Mouse (Mus musculus) limb, embryonic 11.5 days (tissue): ENCODE measurements around the gene Nlrc5. TPM values are rescaled to one million over a fixed set of nuclear protein-coding genes. Genes with fewer than 3 reads are reported as not detected.

Experiments
- ATAC-seq: fragments of 200-750 bp; cut with Nextera tagmentation; 2 replicates; pipeline ENCODE4 v1.8.0; 2017; ENCODE audit warnings: low read depth; ENCODE audit not compliant: insufficient number of reproducible peaks, low FRiP score, low TSS enrichment
- DNase-seq: peaks from one replicate; pipeline ENCODE4 v3.0.0-alpha.2; 2015; ENCODE audit warnings: low spot score
- H3K27ac ChIP-seq: fragments of 300-500 bp; sonication (generic); replicated peaks from 2 replicates; pipeline ENCODE4 v1.5.1; 2014; ENCODE audit warnings: low read depth, mild to moderate bottlenecking, low read length
- H3K27me3 ChIP-seq: fragments of 300-500 bp; sonication (generic); 2 replicates; pipeline ENCODE4 v1.6.1; 2014; ENCODE audit warnings: mild to moderate bottlenecking, low read length, mixed read lengths; ENCODE audit not compliant: control insufficient read depth, insufficient read depth
- H3K36me3 ChIP-seq: fragments of 300-500 bp; sonication (generic); 2 replicates; pipeline ENCODE4 v1.6.1; 2014; ENCODE audit warnings: mild to moderate bottlenecking, low read length, moderate library complexity, mixed read lengths; ENCODE audit not compliant: control insufficient read depth, insufficient read depth
- H3K4me1 ChIP-seq: fragments of 300-500 bp; sonication (generic); 2 replicates; pipeline ENCODE4 v1.6.1; 2014; ENCODE audit warnings: low read length, mixed read lengths; ENCODE audit not compliant: control insufficient read depth, insufficient read depth
- H3K4me2 ChIP-seq: fragments of 300-500 bp; sonication (generic); 2 replicates; pipeline ENCODE4 v1.6.1; 2014; ENCODE audit warnings: low read depth, mild to moderate bottlenecking, moderate library complexity; ENCODE audit not compliant: severe bottlenecking
- H3K4me3 ChIP-seq: fragments of 300-500 bp; sonication (generic); 2 replicates; pipeline ENCODE4 v1.5.1; 2014; ENCODE audit warnings: low read depth, low read length
- H3K9ac ChIP-seq: fragments of 300-500 bp; sonication (generic); 2 replicates; pipeline ENCODE4 v1.6.1; 2014; ENCODE audit warnings: mild to moderate bottlenecking, low read length
- H3K9me3 ChIP-seq: fragments of 300-500 bp; sonication (generic); 2 replicates; pipeline ENCODE4 v1.6.1; 2016; ENCODE audit warnings: low read length; ENCODE audit not compliant: control insufficient read depth
- WGBS: fragments of 180-500 bp; shearing (Covaris S2); extraction: QIAGEN DNeasy Blood & Tissue Kit; methylation state at CpG from one replicate; pipeline ENCODE4 v1.1.7; 2014; 5-methylcytosine and 5-hydroxymethylcytosine counted together
- microRNA-seq: library from miRNA; unstranded; fragments of <30 nt; microRNA quantifications from one replicate; pipeline ENCODE4, GENCODE M21; 2016
- polyA plus RNA-seq: library from polyadenylated mRNA; unstranded; fragments of >200 nt; fragmentation: Nextera tagmentation; extraction: Ambion mirVana; gene quantifications from 2 replicates; pipeline ENCODE4 v1.2.1, GENCODE M21; 2014

Nlrc5 gene
- polyA plus RNA-seq, 1 experiment from 2014 or later = 0.24 TPM

- no peak overlapping the region for H3K4me3 ChIP-seq
- H3K9ac ChIP-seq = no peak overlapping the region
- no peak overlapping the region for H3K27ac ChIP-seq
- H3K4me2 ChIP-seq = no peak overlapping the region
- DNase-seq = no peak
- no peak for ATAC-seq
- 85% methylated on average over 2 of the region's 2 CpGs for WGBS
- H3K4me1 ChIP-seq = no peaks in the 10 kb centered on the region
- H3K9me3 ChIP-seq = no peaks in the 10 kb centered on the region
- peaks cover 9% of the 10 kb centered on the region for H3K36me3 ChIP-seq
- no peaks in the 10 kb centered on the region for H3K27me3 ChIP-seq
These were observed 137.7 kb downstream of the Nlrc5 start for GRCm38 (mm10) chr8:94571896-94572295.

DNA sequence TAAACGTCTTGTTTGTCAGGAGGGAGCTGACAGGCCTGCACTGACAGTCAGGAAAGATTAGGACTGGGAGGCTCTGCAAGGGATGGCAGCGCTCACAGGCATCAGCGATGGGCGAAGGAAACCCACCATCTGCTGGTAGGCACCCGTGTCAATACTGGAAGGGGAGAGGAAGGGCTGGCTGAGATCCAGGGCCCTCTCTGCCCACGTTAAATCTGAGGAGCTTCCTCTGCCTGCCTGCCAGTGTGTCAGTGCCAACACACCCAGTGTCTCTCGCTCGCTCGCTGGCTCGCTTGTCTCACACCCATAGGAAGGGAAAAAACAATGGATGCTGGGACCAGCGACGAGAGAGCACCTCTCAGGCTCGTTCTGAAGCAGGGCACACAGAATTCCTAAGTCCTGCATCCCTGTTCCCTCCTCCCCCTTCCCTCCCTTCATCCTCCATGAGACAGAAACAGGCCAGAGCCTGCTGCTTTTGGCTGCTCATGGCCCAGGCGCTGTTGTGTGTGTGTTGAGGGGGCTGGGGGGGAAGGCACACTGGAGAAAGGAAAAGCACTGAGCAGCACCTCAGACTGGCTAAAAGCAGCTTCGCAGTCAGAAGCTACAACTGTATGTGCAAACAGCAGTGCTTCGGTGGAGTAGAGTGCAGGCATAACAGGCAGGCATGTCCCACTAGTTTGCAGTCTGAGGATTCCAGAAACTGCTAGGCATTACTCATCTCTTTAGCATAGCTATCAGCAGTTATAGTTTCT, 140.2 kb downstream of the Nlrc5 start:
- DNase-seq (no peak), ATAC-seq (no peak)
- H3K4me1 ChIP-seq = no peaks in the 10 kb centered on the region
- no peaks in the 10 kb centered on the region for H3K9me3 ChIP-seq
- H3K27me3 ChIP-seq = no peaks in the 10 kb centered on the region
- H3K36me3 ChIP-seq = peaks cover 14% of the 10 kb centered on the region
- no peak overlapping the region for H3K4me3 ChIP-seq
- H3K27ac ChIP-seq = no peak overlapping the region
- 87% methylated on average over 16 of the region's 16 CpGs for WGBS
- no peak overlapping the region for H3K4me2 ChIP-seq
- H3K9ac ChIP-seq = no peak overlapping the region

GRCm38 (mm10) chr8:94575148-94575547, 141.0 kb downstream of the Nlrc5 start:
- H3K4me1 ChIP-seq = no peaks in the 10 kb centered on the region
- DNase-seq = no peak
- no peak overlapping the region for H3K4me3 ChIP-seq
- no peak overlapping the region for H3K4me2 ChIP-seq
- no peaks in the 10 kb centered on the region for H3K27me3 ChIP-seq
- no peak overlapping the region for H3K27ac ChIP-seq
- no peak for ATAC-seq
- 94% methylated on average over 4 of the region's 4 CpGs for WGBS
- H3K36me3 ChIP-seq = peaks cover 14% of the 10 kb centered on the region
- no peak overlapping the region for H3K9ac ChIP-seq
- no peaks in the 10 kb centered on the region for H3K9me3 ChIP-seq

Small RNAs within 50 kb of the gene (microRNA-seq; reads per million reads assigned to microRNA genes)
- gene Mir7072 = not detected

Other genes starting within 250 kb of the Nlrc5 start
- gene Nup93, start 219.8 kb upstream of the Nlrc5 start, polyA plus RNA-seq = 128 and 135 TPM in 2 replicates
- gene Slc12a3, start 105.2 kb upstream of the Nlrc5 start, polyA plus RNA-seq = 0.16 TPM in 1 of 2 replicates, not detected in the other
- gene Herpud1, start 47.9 kb upstream of the Nlrc5 start, polyA plus RNA-seq = 61.9 and 62.4 TPM in 2 replicates
- 6.3 and 8.5 TPM in 2 replicates for gene Cpne2, start 98.6 kb downstream of the Nlrc5 start, polyA plus RNA-seq
- gene Rspry1, start 167.6 kb downstream of the Nlrc5 start, polyA plus RNA-seq = 43.1 and 47.1 TPM in 2 replicates
- gene Fam192a, start 167.6 kb downstream of the Nlrc5 start, polyA plus RNA-seq = 82.2 and 90.2 TPM in 2 replicates
- 60.6 and 63.7 TPM in 2 replicates for gene Arl2bp, start 232.2 kb downstream of the Nlrc5 start, polyA plus RNA-seq